Mouse (Mus musculus) brain, adult 2 months (tissue): ENCODE data around the gene Gtdc1.

Source experiments
- DNase-seq: peaks from one replicate; pipeline ENCODE4 v3.0.0; 2011; ENCODE audit warnings: low read depth, low spot score

Gene Gtdc1

DNA sequence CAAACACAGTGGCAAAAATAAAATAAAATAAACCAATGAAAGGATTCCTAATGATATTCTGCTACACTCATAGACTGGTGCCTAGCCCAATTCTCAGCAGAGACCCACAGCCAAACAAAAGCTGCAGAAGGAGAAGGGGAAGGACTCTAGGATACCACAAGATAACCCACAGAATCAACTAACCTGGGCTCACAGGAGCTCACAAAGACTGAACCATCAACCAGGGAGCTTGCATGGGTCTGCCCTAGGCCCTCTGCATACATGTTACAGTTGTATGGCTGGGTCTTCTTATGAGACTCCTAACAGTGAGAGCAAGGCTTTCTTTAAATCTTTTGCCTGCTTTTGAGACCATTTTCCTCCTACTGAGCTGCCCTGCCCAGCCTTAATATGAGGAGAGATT, 2.8 kb downstream of the Gtdc1 start:
- DNase-seq: no peak

- no peak for DNase-seq
These were observed 4.2 kb downstream of the Gtdc1 start for GRCm38 (mm10) chr2:44923056-44923883.

- DNase-seq: no peak
These were observed 5.0 kb downstream of the Gtdc1 start for GRCm38 (mm10) chr2:44922500-44922899.

DNA sequence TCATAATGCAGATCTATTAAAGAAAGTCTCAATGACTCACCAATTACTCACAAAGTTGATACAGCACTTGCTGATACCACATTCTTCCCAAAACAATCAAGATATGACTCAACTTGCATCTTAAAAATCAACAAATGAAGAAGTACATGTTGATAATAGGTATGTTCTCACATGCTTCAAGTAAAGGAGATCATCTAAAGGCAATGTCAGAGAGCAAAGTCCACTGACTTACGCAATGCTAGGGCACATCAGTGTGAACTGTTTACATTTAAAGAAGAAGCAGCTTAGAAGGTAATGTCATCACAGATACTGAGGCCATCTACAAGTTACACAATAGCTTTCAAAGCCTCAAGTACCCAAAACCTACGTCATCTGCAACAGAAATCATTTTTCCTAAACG, 7.0 kb downstream of the Gtdc1 start:
- DNase-seq: no peak

GRCm38 (mm10) chr2:44919326-44919725, 8.1 kb downstream of the Gtdc1 start:
- DNase-seq: no peak

DNA sequence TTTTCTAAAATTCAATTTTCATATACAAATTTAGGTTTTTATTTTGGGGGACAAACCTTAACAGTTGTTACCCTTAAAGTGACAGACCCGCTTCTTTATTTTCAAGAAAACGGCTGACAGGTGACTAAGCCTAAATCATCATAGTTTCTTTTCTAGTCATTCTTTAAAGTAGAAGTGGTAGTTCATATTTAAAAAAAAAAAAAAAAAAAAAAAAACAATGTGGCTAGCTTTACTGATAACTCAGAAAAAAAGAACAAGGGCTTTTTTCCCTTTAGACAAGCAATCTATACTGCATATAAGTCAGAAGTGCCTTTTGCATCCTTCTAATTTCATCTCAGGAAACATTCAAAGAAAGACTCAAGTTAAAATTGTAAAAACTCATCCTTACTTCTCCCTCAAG, 8.7 kb downstream of the Gtdc1 start:
- DNase-seq: no peak

GRCm38 (mm10) chr2:44916286-44916685, 11.2 kb downstream of the Gtdc1 start:
- no peak for DNase-seq

DNA sequence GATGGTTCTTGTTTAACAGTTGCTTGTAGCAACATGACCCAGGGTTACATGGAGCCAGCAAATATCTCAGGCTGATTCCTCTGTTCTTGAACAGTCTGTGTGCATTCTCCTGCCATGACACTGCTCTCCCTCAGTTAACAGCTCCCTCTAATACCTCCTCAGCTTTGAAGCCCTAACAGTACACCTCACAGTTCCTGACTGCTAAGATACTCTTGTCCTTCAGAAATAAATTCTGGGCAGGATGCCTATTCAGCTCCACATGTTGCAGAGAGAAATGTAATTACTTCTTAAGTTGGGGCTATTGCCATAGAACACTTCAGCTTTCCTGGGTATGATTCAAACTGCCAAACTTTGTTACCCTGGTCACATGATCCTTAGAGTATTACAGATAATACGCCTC, 29.7 kb downstream of the Gtdc1 start:
- peak; percentile 45 for DNase-seq

- no peak for DNase-seq
These were observed 53.7 kb downstream of the Gtdc1 start for GRCm38 (mm10) chr2:44873718-44874117.

DNA sequence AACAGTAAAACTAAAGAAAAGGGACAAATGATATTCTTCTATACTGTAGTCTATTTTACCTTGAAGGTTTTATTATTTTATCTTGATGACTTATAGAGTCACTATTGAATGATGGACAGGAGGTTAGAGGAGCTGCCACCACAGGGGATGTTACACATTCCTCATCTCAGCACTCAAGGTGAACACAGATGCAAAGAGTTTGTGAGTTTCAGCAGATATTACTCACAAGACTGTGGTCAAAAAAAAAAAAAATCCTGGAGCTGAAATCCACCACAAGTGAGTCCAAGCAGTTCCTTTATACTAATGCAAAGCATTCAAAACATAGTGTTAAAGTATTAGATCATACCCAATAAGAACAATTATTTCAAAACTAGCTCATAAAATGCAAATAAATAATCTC, 62.7 kb downstream of the Gtdc1 start:
- no peak for DNase-seq

- no peak for DNase-seq
These were observed 73.0 kb downstream of the Gtdc1 start for GRCm38 (mm10) chr2:44854475-44854874.

DNA sequence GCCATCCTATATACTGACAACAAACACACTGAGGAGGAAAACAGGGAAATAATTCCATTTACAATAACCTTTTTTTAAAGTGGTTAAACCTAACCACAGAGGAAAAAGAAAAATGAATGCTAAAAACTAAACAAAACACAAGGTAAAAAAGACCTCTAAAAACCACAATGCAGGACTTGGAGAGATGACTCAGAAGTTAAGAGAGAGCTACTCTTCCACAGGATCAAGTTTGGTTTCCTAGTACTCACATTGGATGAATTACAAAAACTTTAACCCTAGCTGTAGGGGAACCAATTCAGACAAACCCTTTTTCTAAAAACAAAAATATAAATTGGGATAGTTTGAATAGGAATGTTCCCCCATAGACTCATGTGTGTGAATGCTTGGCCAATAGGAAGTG, 77.8 kb downstream of the Gtdc1 start:
- DNase-seq: no peak

- DNase-seq: no peak
These were observed 79.3 kb downstream of the Gtdc1 start for GRCm38 (mm10) chr2:44848156-44848555.

GRCm38 (mm10) chr2:44845424-44845823, 82.0 kb downstream of the Gtdc1 start:
- DNase-seq: no peak

GRCm38 (mm10) chr2:44829753-44830152, 97.7 kb downstream of the Gtdc1 start:
- no peak for DNase-seq

DNA sequence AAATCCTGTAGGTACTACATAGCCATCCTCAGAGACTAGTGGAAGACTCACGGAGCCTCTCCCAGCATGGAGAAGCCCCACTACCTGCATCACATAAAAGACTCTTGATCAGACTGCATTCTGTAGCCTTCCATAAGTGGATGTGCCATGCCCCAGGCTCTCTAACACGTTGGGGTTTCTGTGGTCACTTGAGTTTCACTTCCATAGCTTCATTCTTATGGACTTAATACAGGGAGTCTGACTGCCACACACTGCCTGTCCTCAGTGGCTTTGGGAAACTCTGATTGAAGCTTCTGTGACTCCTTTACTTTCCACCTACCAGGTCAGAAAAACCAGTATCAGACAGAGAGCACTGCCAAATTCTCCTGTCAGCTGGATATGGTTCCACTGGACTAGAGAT, 98.1 kb downstream of the Gtdc1 start:
- DNase-seq: no peak

GRCm38 (mm10) chr2:44826609-44827008, 100.8 kb downstream of the Gtdc1 start:
- no peak for DNase-seq

- no peak for DNase-seq
These were observed 109.7 kb downstream of the Gtdc1 start for GRCm38 (mm10) chr2:44817787-44818186.

GRCm38 (mm10) chr2:44813729-44814128, 113.7 kb downstream of the Gtdc1 start:
- DNase-seq: no peak

- DNase-seq: no peak
These were observed 123.0 kb downstream of the Gtdc1 start for GRCm38 (mm10) chr2:44804497-44804896.

- no peak for DNase-seq
These were observed 126.1 kb downstream of the Gtdc1 start for GRCm38 (mm10) chr2:44801361-44801760.

- DNase-seq: no peak
These were observed 135.6 kb downstream of the Gtdc1 start for GRCm38 (mm10) chr2:44791840-44792239.

GRCm38 (mm10) chr2:44791134-44791533, 136.3 kb downstream of the Gtdc1 start:
- no peak for DNase-seq

- no peak for DNase-seq
These were observed 144.7 kb downstream of the Gtdc1 start for GRCm38 (mm10) chr2:44782746-44783145.
